Mouse (Mus musculus) heart, adult 2 months (tissue): ENCODE results near the gene Gtf3c1. TPM values are rescaled to one million over a fixed set of nuclear protein-coding genes. Genes with fewer than 3 reads are reported as not detected.

ENCODE experiments used
- DNase-seq, 2 experiments: peaks; one replicate each; pipeline ENCODE4 v3.0.0; 2021
- H3K27ac ChIP-seq: fragments of 200-600 bp; 2 replicates; pipeline ENCODE4 v1.8.1; 2022
- H3K27me3 ChIP-seq: fragments of 200-500 bp; 2 replicates; pipeline ENCODE4 v1.6.1; 2012; ENCODE audit warnings: mild to moderate bottlenecking, low read length, inconsistent platforms, mixed read lengths; ENCODE audit not compliant: control insufficient read depth, insufficient read depth
- H3K36me3 ChIP-seq: fragments of 200-500 bp; 2 replicates; pipeline ENCODE4 v1.6.1; 2012; ENCODE audit warnings: low read length, inconsistent platforms; ENCODE audit not compliant: control insufficient read depth, insufficient read depth
- H3K4me1 ChIP-seq: fragments of 200-500 bp; 2 replicates; pipeline ENCODE4 v1.6.1; 2011; ENCODE audit warnings: low read length; ENCODE audit not compliant: control insufficient read depth, insufficient read depth
- H3K4me3 ChIP-seq: fragments of 200-600 bp; 2 replicates; pipeline ENCODE4 v1.8.1; 2022
- H3K79me2 ChIP-seq: fragments of 200-500 bp; replicated peaks from 2 replicates; pipeline ENCODE4 v1.6.1; 2012; ENCODE audit warnings: mild to moderate bottlenecking, inconsistent platforms, low read length, moderate library complexity, mixed read lengths; ENCODE audit not compliant: control insufficient read depth, insufficient read depth
- H3K9ac ChIP-seq: fragments of 200-500 bp; 2 replicates; pipeline ENCODE4 v1.6.1; 2012; ENCODE audit warnings: low read depth, mild to moderate bottlenecking, control low read depth, inconsistent platforms, low read length, mixed read lengths
- CTCF ChIP-seq: fragments of 200-600 bp; IDR thresholded peaks from 2 replicates; pipeline ENCODE4 v1.8.1; 2022; ENCODE audit warnings: antibody characterized with exemption, mild to moderate bottlenecking, moderate library complexity
- EP300 ChIP-seq: fragments of 200-500 bp; IDR thresholded peaks from 2 replicates; pipeline ENCODE4 v1.6.1; 2011; ENCODE audit warnings: low read depth, low read length, control low read depth; ENCODE audit not compliant: insufficient read depth
- POLR2A ChIP-seq: fragments of 200-500 bp; IDR thresholded peaks from 2 replicates; pipeline ENCODE4 v1.6.1; 2011; ENCODE audit warnings: mild to moderate bottlenecking, low read depth, low read length, control low read depth; ENCODE audit not compliant: insufficient read depth
- WGBS: fragments of 180-500 bp; shearing (Covaris S2); methylation state at CpG from one replicate; pipeline ENCODE4 v1.1.7; 2018; 5-methylcytosine and 5-hydroxymethylcytosine counted together
- intact Hi-C: fragments of 180-260 bp; cut with DNase I; formaldehyde crosslinking; loops from one replicate; pipeline ENCODE4 v1.15.1; 2025
- polyA plus RNA-seq: library from polyadenylated mRNA; depleted of rRNA; stranded (reverse); fragments of >200 nt; gene quantifications from 2 replicates; pipeline ENCODE4 v1.2.3, GENCODE M21; 2012
- total RNA-seq, 2 experiments: library from RNA; stranded (reverse); gene quantifications; 2 replicates each; pipeline ENCODE4 v1.2.3; 2021

The Gtf3c1 gene
- total and polyA plus RNA-seq, 3 experiments, result 30.2 to 47.9 (median 46.3) TPM

DNA sequence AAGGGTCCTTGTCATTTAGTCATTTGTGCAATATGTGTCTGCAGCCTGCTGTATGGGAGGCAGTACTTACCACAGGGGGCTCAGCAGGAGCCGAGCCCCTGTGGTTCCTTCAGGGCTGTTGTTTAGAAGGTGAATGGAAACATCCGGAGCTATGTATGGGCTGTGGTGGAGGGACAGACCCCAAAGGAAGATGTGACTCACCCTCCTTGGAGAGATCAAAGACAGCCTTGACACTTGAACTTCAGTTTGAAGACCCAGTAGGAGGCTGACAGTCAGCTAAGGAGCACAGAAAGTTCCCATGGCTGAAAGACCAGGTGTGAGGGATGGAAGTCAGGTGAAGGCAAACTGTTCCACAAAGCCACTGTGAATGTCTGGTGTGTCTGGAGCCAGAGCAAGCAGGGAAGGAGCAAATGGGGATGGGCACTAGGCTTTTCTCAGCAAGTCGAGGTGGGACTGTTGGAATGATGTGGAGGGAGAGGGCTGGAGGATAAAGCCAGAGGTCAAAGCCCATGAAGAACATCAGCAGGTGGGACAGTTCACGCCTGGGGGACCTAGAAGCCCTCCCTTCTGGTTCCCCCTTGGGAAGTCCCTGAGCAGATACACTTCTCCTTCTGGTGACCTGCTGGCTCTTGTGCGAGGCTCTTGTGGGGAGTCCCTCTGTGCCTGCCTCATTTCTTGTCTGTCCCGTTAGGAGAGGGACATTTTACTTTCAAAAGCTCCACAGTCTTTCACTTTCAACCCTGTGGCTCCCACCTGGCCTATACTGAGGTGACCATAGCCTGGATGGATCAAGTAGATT is 100.0 kb downstream of the Gtf3c1 start:
- no peaks in the 10 kb centered on the region for H3K36me3 ChIP-seq
- H3K9ac ChIP-seq, result no peak overlapping the region
- H3K4me1 ChIP-seq, result no peaks in the 10 kb centered on the region
- no peak overlapping the region for H3K4me3 ChIP-seq
- no peak overlapping the region for H3K27ac ChIP-seq
- WGBS, result 53% methylated on average over 6 of the region's 6 CpGs
- TF ChIP-seq CTCF, result no peak
- H3K27me3 ChIP-seq, result no peaks in the 10 kb centered on the region
- no peak for DNase-seq
- H3K79me2 ChIP-seq, result no peaks in the 10 kb centered on the region
- intact Hi-C loops, result no loop called here

DNA sequence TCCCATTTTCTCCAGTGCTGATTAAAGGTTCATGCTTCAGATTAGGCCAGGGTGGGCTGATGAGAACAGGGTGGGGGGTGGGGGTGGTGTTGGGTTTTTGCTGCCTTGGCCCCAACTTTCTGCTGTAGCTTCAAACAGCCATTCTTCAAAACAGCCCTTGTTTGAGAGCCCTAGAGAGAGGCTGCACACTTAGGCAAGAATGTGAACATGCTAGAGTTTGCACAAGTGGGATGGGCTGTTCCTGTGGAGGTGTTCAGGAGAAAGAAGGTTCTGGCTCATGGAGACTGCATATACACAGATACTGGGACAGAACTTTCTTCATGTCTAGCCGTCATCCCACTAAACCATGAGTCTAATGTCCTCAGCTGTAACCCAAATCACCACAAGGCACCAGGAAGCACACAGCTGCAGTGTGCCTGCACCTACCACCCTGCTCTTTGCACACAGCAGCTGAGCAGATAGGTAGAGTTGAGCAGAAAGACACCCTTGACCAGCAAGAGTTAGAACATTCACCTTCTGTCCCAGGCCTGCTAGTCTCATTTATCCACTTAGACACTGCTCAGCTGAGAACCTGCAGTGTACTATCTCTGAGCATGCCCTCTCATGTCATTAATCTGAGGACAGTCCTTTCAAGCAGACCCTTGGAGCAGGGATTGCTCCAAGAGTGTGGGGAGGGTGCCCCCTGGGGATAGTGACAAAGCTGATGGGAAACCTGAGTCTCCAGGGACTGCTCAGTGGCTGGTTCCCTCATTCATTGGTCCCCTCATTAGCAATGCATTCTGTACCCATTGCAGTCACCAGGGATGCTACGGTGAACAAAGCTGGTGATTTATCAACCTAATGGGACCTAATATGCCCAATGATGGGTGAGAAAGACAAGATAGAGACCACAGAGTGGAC is 101.1 kb downstream of the Gtf3c1 start:
- no peak overlapping the region for H3K4me3 ChIP-seq
- 76% methylated on average over 2 of the region's 2 CpGs for WGBS
- no peak overlapping the region for H3K9ac ChIP-seq
- TF ChIP-seq EP300 (no peak), POLR2A (no peak), CTCF (no peak)
- intact Hi-C loops, result no loop called here
- no peaks in the 10 kb centered on the region for H3K27me3 ChIP-seq
- no peak overlapping the region for H3K27ac ChIP-seq
- H3K4me1 ChIP-seq, result no peaks in the 10 kb centered on the region
- H3K79me2 ChIP-seq, result no peaks in the 10 kb centered on the region
- no peaks in the 10 kb centered on the region for H3K36me3 ChIP-seq
- DNase-seq, result no peak

DNA sequence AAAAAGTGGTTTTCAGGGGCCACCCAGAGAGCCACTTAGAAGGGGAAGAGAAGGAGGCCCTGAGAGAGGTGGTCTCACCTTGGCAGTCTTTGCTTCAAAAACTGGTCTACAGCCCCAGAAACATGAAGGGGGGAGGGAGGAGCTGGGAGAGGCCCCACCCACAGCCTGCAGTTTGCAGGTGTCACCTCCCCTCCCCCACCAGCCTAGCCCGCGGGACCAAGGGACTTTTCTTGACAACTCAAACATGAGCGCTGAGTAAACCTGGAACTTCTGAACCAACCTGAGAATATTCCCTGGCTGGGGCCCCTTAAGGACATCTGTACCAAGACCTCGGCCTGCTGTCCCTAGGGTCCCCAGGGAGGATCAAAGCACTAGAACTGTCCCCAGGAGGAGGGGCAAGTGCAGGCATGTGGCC is 101.8 kb downstream of the Gtf3c1 start:
- H3K4me1 ChIP-seq, result no peaks in the 10 kb centered on the region
- no peaks in the 10 kb centered on the region for H3K27me3 ChIP-seq
- TF ChIP-seq POLR2A, result no peak
- no peaks in the 10 kb centered on the region for H3K36me3 ChIP-seq
- DNase-seq, result peak in 1 of 2 experiments; percentile 47
- WGBS, result 57% methylated on average over 4 of the region's 4 CpGs
- no peak overlapping the region for H3K27ac ChIP-seq
- no peak overlapping the region for H3K4me3 ChIP-seq
- no peaks in the 10 kb centered on the region for H3K79me2 ChIP-seq
- intact Hi-C loops, result no loop called here
- H3K9ac ChIP-seq, result no peak overlapping the region

DNA sequence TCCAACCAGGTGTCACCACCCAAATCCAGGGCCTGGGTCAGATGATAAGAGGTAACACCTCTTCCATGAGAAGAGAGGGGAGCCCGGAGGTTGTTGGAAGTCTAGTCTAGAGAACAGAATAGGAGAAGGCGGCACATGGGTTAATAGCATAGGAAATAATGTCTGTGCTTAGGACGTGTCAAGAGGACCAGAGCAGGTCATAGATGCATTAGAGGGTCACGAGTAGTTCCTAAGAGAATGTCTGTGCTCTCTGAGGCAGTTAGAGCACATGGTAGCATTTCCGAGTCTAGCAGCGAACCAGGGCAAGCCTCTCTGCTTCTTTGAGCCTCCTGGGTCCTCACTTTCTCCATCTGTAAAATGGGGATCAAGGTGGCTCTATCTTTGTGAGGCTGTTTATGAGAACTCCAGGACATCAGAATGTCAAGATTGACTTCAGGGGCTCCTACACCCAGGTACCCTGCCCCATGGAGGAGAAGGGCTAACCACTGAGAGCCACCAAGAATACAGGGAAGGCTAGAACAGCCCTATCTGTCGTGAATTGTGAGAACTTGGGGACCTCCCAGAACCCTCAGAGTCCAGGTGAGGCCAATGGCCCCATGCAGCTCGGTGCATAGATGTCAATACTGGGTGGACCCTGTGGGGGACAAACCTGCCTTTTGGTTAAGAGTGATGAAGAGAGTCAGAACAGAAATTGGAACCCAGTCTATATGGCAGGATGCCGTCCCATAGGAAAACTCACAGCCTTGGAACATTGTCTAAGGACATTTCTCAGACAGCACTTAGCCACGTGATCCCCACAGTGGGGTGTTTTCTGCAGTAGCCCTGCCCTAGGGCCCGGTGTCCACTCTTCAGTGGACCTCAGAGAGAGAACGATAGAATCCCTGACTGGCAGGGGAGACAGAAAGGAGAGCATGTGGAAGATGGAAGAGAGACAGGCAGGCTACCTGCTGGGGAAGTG is 102.9 kb downstream of the Gtf3c1 start:
- H3K4me1 ChIP-seq, result no peaks in the 10 kb centered on the region
- DNase-seq, result no peak
- H3K36me3 ChIP-seq, result no peaks in the 10 kb centered on the region
- H3K27me3 ChIP-seq, result no peaks in the 10 kb centered on the region
- no peak overlapping the region for H3K4me3 ChIP-seq
- no peak overlapping the region for H3K9ac ChIP-seq
- no peak for TF ChIP-seq EP300
- no peak for TF ChIP-seq POLR2A
- no peak for TF ChIP-seq CTCF
- H3K27ac ChIP-seq, result no peak overlapping the region
- WGBS, result 71% methylated on average over 12 of the region's 12 CpGs
- no peaks in the 10 kb centered on the region for H3K79me2 ChIP-seq
- intact Hi-C loops, result no loop called here

DNA sequence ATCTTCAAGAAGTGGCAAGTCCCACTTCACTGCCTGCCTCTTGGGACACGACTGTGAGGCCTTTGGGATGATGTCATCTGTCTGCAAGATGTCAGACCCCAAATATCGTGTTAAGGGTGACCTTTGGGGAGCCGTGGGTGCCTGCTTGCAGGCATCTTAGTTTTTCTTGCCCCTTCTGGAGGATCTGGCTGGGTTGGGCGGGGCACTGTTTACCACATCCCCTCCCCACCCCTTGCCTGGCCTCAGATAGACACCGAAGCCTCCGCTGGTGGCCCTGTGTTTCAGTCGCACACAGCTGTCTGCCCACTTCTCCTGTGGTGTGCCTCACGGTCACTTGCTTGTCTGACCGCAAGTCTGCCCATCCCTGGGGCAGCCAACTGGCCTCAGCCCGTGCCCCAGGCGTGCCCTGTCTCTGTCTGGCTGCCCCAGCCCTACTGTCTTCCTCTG is 104.4 kb downstream of the Gtf3c1 start, which contains the start of gene Il21r:
Gene Il21r, plus strand, starts transcription at position 245 of the 447 bp plus-strand sequence.
- no peaks in the 10 kb centered on the region for H3K79me2 ChIP-seq
- H3K27me3 ChIP-seq, result no peaks in the 10 kb centered on the region
- H3K4me1 ChIP-seq, result no peaks in the 10 kb centered on the region
- H3K4me3 ChIP-seq, result no peak within 1 kb of the TSS
- TF ChIP-seq EP300 (no peak), POLR2A (no peak), CTCF (no peak)
- peak in 1 of 2 experiments; percentile 71 for DNase-seq
- no peak within 1 kb of the TSS for H3K27ac ChIP-seq
- no peaks in the 10 kb centered on the region for H3K36me3 ChIP-seq
- intact Hi-C loops, result no loop called here
- H3K9ac ChIP-seq, result no peak within 1 kb of the TSS
- WGBS, result 52% methylated on average over 11 of the region's 11 CpGs
